Mouse (Mus musculus): ENCODE results near the gene Tmx4. TPM values are rescaled to one million over a fixed set of nuclear protein-coding genes. Genes with fewer than 3 reads are reported as not detected.

Tmx4 gene
- 19.5 and 20.5 TPM in 2 replicates for polyA plus RNA-seq (2015; fragmentation: Nextera tagmentation; extraction: Ambion mirVana)

DNA sequence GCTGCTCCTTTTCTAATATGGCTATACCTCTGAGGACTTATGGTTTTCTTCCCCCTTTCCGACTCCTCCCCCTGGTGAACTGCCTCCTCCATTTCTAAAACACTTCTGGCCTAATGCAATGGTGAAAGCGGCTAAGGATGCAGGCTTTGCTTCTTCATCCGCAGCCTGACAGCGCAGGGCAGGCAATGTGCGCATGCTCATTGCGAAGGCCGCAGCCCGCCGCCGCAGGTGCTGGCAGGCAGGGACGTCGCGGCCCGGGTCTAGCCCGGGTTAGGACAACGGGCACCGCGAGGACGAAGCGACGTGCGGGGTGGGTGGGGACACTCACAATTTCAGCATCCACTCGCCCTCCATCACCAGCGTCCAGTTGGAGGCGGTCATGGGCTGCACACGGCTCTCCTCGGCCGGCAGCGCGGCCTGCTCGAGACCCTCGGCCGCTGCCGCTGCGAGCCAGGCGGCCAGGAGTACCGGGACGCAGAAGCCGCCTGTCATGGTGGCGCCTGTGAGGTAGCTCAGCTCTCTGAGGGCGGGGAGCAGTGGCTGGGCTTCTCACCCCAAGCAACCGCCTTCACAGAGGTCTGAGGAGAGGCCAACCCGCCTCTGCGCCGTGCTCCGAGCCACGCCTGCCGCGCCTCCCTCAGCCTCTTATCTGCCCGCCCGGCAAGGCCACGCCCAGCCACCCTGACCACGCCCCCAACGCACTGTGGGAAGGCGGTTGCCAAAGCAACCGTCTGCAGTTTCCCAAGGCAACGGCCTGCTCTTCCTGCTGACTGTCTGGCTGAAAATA lies at the start of gene Tmx4:
Gene Tmx4 (minus strand): TSS at position 632 of the 787 bp plus-strand sequence.
- WGBS: under 1% methylated on average over 54 of the region's 57 CpGs
- H3K27me3 ChIP-seq: no peaks in the 10 kb centered on the region
- H3K27ac ChIP-seq: peak within 1 kb of the TSS; percentile 95
- H3K9me3 ChIP-seq: no peaks in the 10 kb centered on the region
- ATAC-seq (ENCODE audit: low FRiP score, low read depth): peak; percentile 99
- H3K4me2 ChIP-seq (replicated peaks): peak within 1 kb of the TSS; percentile 74
- H3K4me3 ChIP-seq: peak within 1 kb of the TSS; percentile 88
- H3K4me1 ChIP-seq: peaks cover 11% of the 10 kb centered on the region
- H3K36me3 ChIP-seq: no peaks in the 10 kb centered on the region; the same call in 1 of the 2 replicates
- peak within 1 kb of the TSS; percentile 86 for H3K9ac ChIP-seq

DNA sequence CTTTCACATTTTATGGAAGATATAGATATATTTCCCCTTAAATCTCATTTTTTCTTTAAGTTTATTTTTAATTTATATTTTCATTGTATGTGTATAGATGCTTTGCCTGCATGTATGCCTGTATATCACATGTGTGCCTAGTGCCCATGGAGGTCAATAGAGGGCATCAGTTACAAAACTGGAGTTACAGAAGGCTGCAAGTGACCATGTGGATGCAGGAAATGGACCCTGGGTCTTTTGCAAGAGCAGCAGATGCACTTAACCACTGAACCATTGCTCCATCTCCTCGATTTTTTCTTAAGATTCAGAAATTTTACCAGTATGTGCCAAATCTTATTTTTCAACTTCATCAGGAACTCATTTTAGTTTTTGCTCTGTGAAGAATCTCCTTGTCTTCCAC lies 48.2 kb upstream of the Tmx4 start:
- Histone ChIP-seq H3K9me3 (no peaks in the 10 kb centered on the region), H3K27me3 (no peaks in the 10 kb centered on the region), H3K4me2 (replicated peaks) (no peak overlapping the region), H3K36me3 (no peaks in the 10 kb centered on the region), H3K4me1 (no peaks in the 10 kb centered on the region), H3K4me3 (no peak overlapping the region), H3K27ac (no peak overlapping the region), H3K9ac (no peak overlapping the region)
- WGBS: 79% methylated on average over 1 of the region's 1 CpGs
- no peak for ATAC-seq (ENCODE audit: low FRiP score, low read depth)

DNA sequence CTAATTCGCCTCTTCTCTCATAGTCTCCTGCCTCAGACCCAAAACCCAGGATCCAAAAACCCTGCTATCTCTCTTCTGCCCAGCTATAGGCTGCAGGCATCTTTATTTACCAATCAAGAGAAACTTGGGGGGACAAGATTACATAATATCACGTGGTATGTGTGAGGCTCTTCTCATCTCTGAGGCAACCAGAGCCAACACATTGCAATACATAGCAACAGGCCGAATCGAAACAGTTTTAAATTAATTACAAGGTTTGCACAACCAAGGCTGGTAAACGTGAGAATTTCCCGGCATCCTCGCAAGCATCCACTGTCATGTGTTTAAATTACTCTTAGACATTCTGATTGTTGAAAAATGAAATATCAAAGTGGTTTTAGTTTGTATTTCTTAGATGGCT lies 47.1 kb upstream of the Tmx4 start:
- WGBS: 86% methylated on average over 7 of the region's 7 CpGs
- Histone ChIP-seq H3K9ac (no peak overlapping the region), H3K27ac (no peak overlapping the region), H3K4me2 (replicated peaks) (no peak overlapping the region), H3K9me3 (no peaks in the 10 kb centered on the region), H3K36me3 (no peaks in the 10 kb centered on the region), H3K4me3 (no peak overlapping the region), H3K4me1 (no peaks in the 10 kb centered on the region), H3K27me3 (no peaks in the 10 kb centered on the region)
- no peak for ATAC-seq (ENCODE audit: low FRiP score, low read depth)

DNA sequence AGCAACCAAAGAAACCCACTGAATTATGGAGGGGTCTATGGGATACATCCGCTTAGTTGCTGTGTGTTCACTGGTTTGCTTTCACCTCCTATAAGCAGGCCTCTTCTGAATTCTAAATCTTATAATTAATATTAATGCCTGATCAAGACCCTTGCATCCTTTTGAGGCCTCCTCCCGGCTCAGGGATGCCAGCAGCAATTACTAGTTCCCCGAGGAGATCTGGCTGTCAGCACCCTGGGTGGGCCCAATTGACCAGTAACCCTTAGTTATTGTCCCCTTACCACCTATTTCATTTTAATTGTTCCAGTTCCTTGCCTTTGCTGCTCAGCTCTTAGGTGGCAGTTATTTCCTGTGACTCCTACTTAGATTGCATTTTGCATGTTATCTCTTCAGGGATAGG lies 38.4 kb upstream of the Tmx4 start:
- Histone ChIP-seq H3K4me3 (no peak overlapping the region), H3K4me2 (replicated peaks) (no peak overlapping the region)

DNA sequence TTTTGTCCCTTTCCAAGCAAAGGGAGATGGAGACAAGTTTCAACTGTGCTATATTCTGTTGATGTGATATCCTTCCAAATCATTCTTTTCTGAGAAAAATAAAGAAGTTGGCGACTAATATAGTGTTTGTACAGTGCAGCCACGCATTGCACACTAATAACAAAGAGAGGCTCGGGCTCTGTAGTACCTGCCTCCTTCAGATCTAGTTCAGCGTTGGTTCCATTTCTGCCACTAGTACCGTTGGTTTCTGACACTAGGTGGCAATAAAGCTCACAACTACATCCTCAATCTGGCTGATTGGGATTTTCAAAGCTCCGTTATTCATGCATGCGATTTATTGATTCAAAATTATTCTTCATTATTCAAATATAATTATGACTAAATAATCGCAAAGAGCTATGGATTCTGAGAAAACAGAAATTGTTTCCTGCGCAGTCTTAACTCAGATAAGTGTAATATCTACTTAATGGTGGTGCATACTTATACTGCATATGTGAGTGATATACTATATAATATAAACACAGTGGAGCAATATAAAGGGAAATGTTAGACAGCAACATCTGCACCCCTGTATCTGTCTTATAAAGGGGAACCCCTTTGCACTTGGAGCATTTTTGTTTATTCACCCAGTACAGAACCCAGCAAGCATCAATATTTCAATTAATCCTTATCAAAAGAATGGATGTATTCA lies 37.5 kb upstream of the Tmx4 start:
- WGBS: 29% methylated on average over 9 of the region's 9 CpGs
- no peak overlapping the region for H3K4me2 ChIP-seq (replicated peaks)
- H3K9me3 ChIP-seq: no peaks in the 10 kb centered on the region
- no peaks in the 10 kb centered on the region for H3K27me3 ChIP-seq
- ATAC-seq (ENCODE audit: low FRiP score, low read depth): no peak
- H3K4me1 ChIP-seq: no peaks in the 10 kb centered on the region
- H3K36me3 ChIP-seq: no peaks in the 10 kb centered on the region
- H3K27ac ChIP-seq: no peak overlapping the region
- H3K4me3 ChIP-seq: no peak overlapping the region
- no peak overlapping the region for H3K9ac ChIP-seq

More for the DNA sequence above, 38.4 kb upstream of the Tmx4 start:
- no peaks in the 10 kb centered on the region for H3K36me3 ChIP-seq
- 44% methylated on average over 3 of the region's 3 CpGs for WGBS
- no peaks in the 10 kb centered on the region for H3K4me1 ChIP-seq
- no peak overlapping the region for H3K9ac ChIP-seq
- H3K27me3 ChIP-seq: no peaks in the 10 kb centered on the region
- no peak overlapping the region for H3K27ac ChIP-seq
- no peaks in the 10 kb centered on the region for H3K9me3 ChIP-seq
- no peak for ATAC-seq (ENCODE audit: low FRiP score, low read depth)

DNA sequence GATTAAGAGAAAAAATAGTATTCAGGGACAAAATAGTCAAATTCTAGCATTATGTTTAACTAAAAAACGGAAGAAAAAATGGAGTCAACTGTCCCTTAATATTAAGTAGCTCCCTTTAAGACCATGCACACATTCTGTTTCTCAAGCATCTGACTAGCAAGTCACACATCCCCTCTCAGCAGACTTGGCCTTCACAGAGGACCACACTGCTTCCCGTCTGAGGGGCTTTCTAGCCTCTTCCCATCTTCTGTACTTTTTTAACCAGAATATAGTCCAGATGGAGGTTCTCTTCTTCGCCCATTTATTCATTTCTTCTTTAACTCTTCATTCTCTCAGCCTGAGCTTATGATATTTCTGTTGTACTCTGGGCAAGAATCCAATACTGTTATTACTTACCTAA lies 35.6 kb upstream of the Tmx4 start:
- 69% methylated on average over 3 of the region's 3 CpGs for WGBS
- no peaks in the 10 kb centered on the region for H3K27me3 ChIP-seq
- no peaks in the 10 kb centered on the region for H3K36me3 ChIP-seq
- no peaks in the 10 kb centered on the region for H3K4me1 ChIP-seq
- no peak overlapping the region for H3K4me3 ChIP-seq
- no peak overlapping the region for H3K4me2 ChIP-seq (replicated peaks)
- H3K27ac ChIP-seq: no peak overlapping the region
- H3K9me3 ChIP-seq: no peaks in the 10 kb centered on the region
- ATAC-seq (ENCODE audit: low FRiP score, low read depth): no peak
- H3K9ac ChIP-seq: no peak overlapping the region

DNA sequence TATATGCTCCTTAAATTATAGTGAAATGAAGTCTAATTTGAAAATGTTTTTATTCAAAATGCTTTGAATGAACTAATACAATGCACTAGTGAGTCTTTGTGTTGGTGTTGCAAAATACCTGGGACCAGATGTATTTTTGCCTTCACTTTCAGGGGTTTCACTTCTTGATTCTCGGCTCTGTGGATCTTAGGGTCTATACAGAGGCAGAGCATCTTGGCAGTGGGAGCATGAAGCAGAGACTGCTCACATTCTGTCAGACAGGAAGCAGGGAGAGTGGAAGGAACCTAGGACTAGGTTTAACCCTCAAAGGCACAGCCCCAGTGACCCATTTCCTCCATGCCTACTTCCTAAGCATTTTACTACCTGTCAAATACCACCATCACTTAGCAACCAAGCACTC lies 31.5 kb upstream of the Tmx4 start:
- no peaks in the 10 kb centered on the region for H3K36me3 ChIP-seq
- WGBS: 81% methylated on average over 1 of the region's 1 CpGs
- no peak overlapping the region for H3K27ac ChIP-seq
- H3K9me3 ChIP-seq: no peaks in the 10 kb centered on the region
- H3K27me3 ChIP-seq: no peaks in the 10 kb centered on the region
- no peak overlapping the region for H3K9ac ChIP-seq
- no peak for ATAC-seq (ENCODE audit: low FRiP score, low read depth)
- no peaks in the 10 kb centered on the region for H3K4me1 ChIP-seq
- no peak overlapping the region for H3K4me2 ChIP-seq (replicated peaks)
- no peak overlapping the region for H3K4me3 ChIP-seq

DNA sequence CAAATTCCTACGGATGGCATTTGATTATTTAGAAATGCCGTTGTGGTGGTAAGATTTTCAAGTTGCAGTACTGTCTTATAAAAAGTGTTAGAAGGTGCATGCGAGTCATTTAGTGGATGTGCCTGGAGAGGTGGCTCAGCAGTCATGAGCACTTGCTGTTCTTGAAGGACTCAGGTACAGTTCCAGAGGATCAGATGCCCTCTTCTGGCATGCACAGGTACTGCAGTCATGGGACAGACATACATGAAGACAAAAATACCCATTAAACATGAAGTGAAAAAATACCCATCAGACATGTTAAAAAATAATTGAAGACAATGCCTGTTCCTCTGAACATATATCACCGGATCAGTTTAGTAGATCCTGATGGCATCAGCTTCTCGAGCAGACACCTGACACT lies 29.7 kb upstream of the Tmx4 start:
- Histone ChIP-seq H3K4me1 (no peaks in the 10 kb centered on the region), H3K9ac (no peak overlapping the region), H3K27ac (no peak overlapping the region), H3K27me3 (no peaks in the 10 kb centered on the region), H3K36me3 (no peaks in the 10 kb centered on the region), H3K4me3 (no peak overlapping the region), H3K4me2 (replicated peaks) (no peak overlapping the region), H3K9me3 (no peaks in the 10 kb centered on the region)
- no peak for ATAC-seq (ENCODE audit: low FRiP score, low read depth)
- WGBS: 73% methylated on average over 5 of the region's 5 CpGs

DNA sequence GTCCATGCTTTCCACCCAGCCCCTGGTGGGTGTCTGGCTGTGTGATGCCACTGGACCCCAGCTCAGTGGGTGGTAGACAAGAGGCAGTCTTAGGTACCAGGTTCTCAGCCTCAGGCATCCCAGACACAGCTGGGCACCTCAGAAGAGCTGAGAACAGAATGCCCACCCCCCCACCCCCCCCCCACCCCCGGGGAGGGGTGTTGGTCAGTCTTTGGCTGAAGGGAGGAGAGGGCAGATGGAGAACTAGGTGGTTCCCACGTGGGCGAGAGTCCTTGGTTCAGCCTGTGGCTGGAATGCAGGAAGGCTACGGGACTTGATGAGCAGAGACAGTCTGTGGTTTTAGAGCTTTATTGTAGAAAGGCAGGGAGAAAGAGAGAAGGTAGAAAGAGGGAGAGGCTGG lies 12.5 kb upstream of the Tmx4 start:
- ATAC-seq (ENCODE audit: low FRiP score, low read depth): no peak
- Histone ChIP-seq H3K36me3 (no peaks in the 10 kb centered on the region), H3K4me1 (no peaks in the 10 kb centered on the region; the same call in 1 of the 2 replicates), H3K4me3 (no peak overlapping the region), H3K27ac (no peak overlapping the region), H3K4me2 (replicated peaks) (no peak overlapping the region), H3K9ac (no peak overlapping the region), H3K9me3 (no peaks in the 10 kb centered on the region), H3K27me3 (no peaks in the 10 kb centered on the region)
- 29% methylated on average over 4 of the region's 4 CpGs for WGBS

DNA sequence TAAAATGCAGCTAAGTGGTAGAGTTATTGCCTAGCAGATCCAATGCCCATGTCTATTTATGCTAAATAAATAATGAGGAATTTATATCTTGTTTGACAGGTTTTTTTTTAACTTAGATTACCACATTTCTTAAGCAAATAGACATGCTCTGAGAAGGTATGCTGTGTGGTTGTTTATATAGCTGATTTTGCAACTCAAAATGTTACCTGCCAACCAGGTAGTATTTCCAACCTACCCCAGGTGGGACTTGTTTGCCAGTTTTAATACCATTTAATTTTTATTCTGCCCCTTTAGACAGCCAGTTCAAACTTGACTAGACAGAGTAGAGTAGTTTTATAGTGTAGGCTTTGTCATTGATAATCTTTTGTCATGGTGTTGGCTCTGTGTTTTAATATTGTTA lies 10.7 kb upstream of the Tmx4 start:
- Histone ChIP-seq H3K27me3 (no peaks in the 10 kb centered on the region), H3K4me2 (replicated peaks) (no peak overlapping the region), H3K36me3 (no peaks in the 10 kb centered on the region), H3K27ac (no peak overlapping the region), H3K9ac (no peak overlapping the region), H3K4me3 (no peak overlapping the region), H3K4me1 (no peaks in the 10 kb centered on the region; the same call in 1 of the 2 replicates), H3K9me3 (no peaks in the 10 kb centered on the region)
- no peak for ATAC-seq (ENCODE audit: low FRiP score, low read depth)

DNA sequence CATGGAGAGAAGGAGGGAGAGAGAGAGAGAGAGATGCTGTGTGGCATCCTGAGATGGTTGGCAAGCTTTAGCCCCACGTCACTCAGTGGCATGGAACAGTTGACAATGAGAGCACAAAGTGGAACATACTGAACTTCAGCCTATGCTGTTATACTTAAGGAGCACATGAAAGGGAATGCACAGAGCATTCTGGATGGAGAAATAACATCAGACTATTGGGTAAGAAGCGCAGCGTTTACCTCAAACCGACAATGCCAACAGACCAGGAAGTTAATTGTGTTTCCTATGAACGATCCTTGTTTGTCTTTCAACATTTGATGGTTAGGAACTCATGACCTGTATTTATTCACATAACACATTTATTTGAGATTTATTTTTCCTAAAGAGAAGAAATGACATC lies 8.8 kb upstream of the Tmx4 start:
- WGBS: 86% methylated on average over 5 of the region's 5 CpGs
- no peak overlapping the region for H3K4me2 ChIP-seq (replicated peaks)

DNA sequence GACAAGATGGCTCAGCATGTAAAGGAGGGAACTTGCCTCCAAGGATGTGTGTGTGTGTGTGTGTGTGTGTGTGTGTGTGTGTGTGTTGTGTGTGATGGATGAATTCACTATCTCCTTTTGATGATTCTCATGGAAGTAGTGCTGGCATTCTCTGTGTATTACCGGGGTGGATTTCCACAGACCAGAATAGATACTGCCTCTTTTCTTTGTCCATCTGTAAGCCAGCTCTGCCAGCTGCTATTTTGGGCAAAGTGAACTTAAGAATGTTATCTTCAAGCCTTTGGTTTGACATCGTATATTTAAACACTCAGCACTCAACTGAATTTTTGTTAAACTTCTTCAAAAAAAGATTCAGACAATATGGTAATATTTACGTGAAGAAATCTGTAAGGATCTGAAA lies 5.1 kb upstream of the Tmx4 start:
- Histone ChIP-seq H3K9ac (no peak overlapping the region), H3K4me2 (replicated peaks) (no peak overlapping the region), H3K27ac (no peak overlapping the region), H3K4me3 (no peak overlapping the region), H3K4me1 (no peaks in the 10 kb centered on the region), H3K9me3 (no peaks in the 10 kb centered on the region), H3K27me3 (no peaks in the 10 kb centered on the region), H3K36me3 (no peaks in the 10 kb centered on the region)
- WGBS: 87% methylated on average over 3 of the region's 3 CpGs
- no peak for ATAC-seq (ENCODE audit: low FRiP score, low read depth)

More for the DNA sequence above, 8.8 kb upstream of the Tmx4 start:
- no peak for ATAC-seq (ENCODE audit: low FRiP score, low read depth)
- Histone ChIP-seq H3K9ac (no peak overlapping the region), H3K27ac (no peak overlapping the region), H3K4me1 (no peaks in the 10 kb centered on the region; the same call in 1 of the 2 replicates), H3K9me3 (no peaks in the 10 kb centered on the region), H3K27me3 (no peaks in the 10 kb centered on the region), H3K4me3 (no peak overlapping the region), H3K36me3 (no peaks in the 10 kb centered on the region)
